Mouse (Mus musculus) liver, embryonic 11.5 days (tissue): ENCODE results near the gene Chit1. TPM values are rescaled to one million over a fixed set of nuclear protein-coding genes. Genes with fewer than 3 reads are reported as not detected.
A peak's percentile ranks its signal among the peaks of the same experiment; 100 is the strongest.

Experiments
- ATAC-seq: fragments of 200-750 bp; cut with Nextera tagmentation; replicated peaks from 2 replicates; pipeline ENCODE4 v1.8.0; 2017; ENCODE audit warnings: moderate number of reproducible peaks, mild to moderate bottlenecking, moderate TSS enrichment, moderate library complexity; ENCODE audit not compliant: low FRiP score
- DNase-seq: peaks from one replicate; pipeline ENCODE4 v3.0.0-alpha.2; 2017; ENCODE audit warnings: low spot score
- H3K27ac ChIP-seq: fragments of 300-500 bp; sonication (generic); 2 replicates; pipeline ENCODE4 v1.5.1; 2014; ENCODE audit warnings: mild to moderate bottlenecking, low read depth, low read length, control low read depth
- H3K27me3 ChIP-seq: fragments of 300-500 bp; sonication (generic); replicated peaks from 2 replicates; pipeline ENCODE4 v1.6.1; 2014; ENCODE audit warnings: low read length, mixed read lengths; ENCODE audit not compliant: control insufficient read depth, insufficient read depth
- H3K36me3 ChIP-seq: fragments of 300-500 bp; sonication (generic); 2 replicates; pipeline ENCODE4 v1.6.1; 2014; ENCODE audit warnings: mild to moderate bottlenecking, low read length, moderate library complexity, mixed read lengths; ENCODE audit not compliant: control insufficient read depth, insufficient read depth
- H3K4me1 ChIP-seq: fragments of 300-500 bp; sonication (generic); replicated peaks from 2 replicates; pipeline ENCODE4 v1.6.1; 2014; ENCODE audit warnings: low read length, mixed read lengths; ENCODE audit not compliant: control insufficient read depth, insufficient read depth
- H3K4me2 ChIP-seq: fragments of 300-500 bp; sonication (generic); 2 replicates; pipeline ENCODE4 v1.6.1; 2014; ENCODE audit warnings: mild to moderate bottlenecking, control low read depth, moderate library complexity
- H3K4me3 ChIP-seq: fragments of 300-500 bp; sonication (generic); 2 replicates; pipeline ENCODE4 v1.5.1; 2014; ENCODE audit warnings: low read depth, low read length, control low read depth
- H3K9ac ChIP-seq: fragments of 300-500 bp; sonication (generic); 2 replicates; pipeline ENCODE4 v1.6.1; 2014; ENCODE audit warnings: low read depth, low read length, control low read depth
- H3K9me3 ChIP-seq: fragments of 300-500 bp; sonication (generic); 2 replicates; pipeline ENCODE4 v1.6.1; 2016; ENCODE audit warnings: low read length, inconsistent platforms, mixed read lengths; ENCODE audit not compliant: control insufficient read depth
- WGBS: fragments of 180-500 bp; shearing (Covaris S2); extraction: QIAGEN DNeasy Blood & Tissue Kit; methylation state at CpG from one replicate; pipeline ENCODE4 v1.1.7; 2014; 5-methylcytosine and 5-hydroxymethylcytosine counted together
- polyA plus RNA-seq: library from polyadenylated mRNA; unstranded; fragments of >200 nt; fragmentation: Nextera tagmentation; extraction: Ambion mirVana; gene quantifications from 2 replicates; pipeline ENCODE4 v1.2.1, GENCODE M21; 2014

Gene Chit1
- polyA plus RNA-seq, 1 experiment from 2014 or later, result not detected

DNA sequence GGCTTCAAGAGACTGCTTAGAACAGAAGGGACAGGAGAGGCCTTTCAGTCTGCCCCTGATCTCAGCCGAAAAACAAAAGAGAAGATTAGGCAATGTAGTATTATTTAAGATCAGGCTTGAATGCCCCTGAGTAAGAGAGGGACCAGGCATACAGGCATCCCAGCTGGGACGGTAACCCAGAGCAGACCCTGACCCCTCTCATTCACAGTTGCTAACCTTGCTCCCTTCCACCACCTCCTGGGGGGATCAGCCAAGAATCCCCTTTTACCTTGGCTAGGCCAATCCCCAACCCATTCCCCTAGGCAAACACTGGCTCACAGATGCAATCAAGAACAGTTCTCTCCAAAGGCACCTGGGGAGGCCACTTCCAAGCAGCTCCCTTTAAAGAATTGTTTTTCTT, 34.3 kb upstream of the Chit1 start:
- Histone ChIP-seq H3K9me3 (no peaks in the 10 kb centered on the region), H3K4me1 (peaks cover 59% of the 10 kb centered on the region), H3K4me2 (peak overlapping the region; percentile 88), H3K9ac (peak overlapping the region; percentile 57), H3K27ac (no peak overlapping the region), H3K4me3 (peak overlapping the region; percentile 79), H3K27me3 (no peaks in the 10 kb centered on the region; the same call in 1 of the 2 replicates), H3K36me3 (peaks cover 6% of the 10 kb centered on the region; the same call in 1 of the 2 replicates)
- DNase-seq (no peak), ATAC-seq (no peak)
- WGBS, result 76% methylated on average over 2 of the region's 2 CpGs

DNA sequence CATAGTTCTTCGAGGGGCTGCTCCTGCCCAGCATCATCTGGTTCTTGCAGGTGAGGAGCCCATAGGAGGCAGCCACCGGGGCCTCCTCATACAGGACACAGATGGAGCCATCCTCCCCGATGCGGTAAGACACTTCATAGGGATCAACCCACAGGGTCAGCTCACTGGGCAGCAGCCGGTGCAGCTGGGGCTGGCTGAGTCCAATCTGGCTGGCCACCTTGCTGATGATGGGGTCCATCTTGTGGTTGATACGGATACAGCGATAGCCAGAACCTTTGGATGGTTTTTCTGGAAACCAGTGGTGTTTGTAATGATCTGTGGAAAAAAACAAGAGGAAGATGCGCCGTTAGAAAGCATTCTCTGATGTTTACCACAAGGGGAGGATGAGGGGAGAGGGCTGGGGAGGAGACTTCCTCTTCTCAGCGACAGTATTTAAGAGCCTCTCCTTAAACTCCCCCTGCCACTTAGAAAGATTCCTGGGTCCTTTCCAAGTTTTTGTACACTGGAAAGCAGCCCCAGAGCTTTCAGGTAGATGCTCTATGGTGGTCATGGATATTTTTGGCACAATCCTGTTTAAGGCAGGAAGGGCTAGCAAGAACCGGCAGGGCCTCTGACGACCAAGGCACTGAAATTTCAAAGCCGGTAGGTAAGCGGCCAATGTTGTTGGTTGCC, 33.5 kb upstream of the Chit1 start:
- H3K27me3 ChIP-seq, result no peaks in the 10 kb centered on the region; the same call in 1 of the 2 replicates
- DNase-seq (no peak), ATAC-seq (no peak)
- H3K4me3 ChIP-seq, result peak overlapping the region; percentile 79
- H3K9ac ChIP-seq, result peak overlapping the region; percentile 83
- peaks cover 6% of the 10 kb centered on the region; the same call in 1 of the 2 replicates for H3K36me3 ChIP-seq
- H3K9me3 ChIP-seq, result no peaks in the 10 kb centered on the region
- H3K27ac ChIP-seq, result peak overlapping the region; percentile 80
- 27% methylated on average over 14 of the region's 14 CpGs for WGBS
- peaks cover 55% of the 10 kb centered on the region for H3K4me1 ChIP-seq
- H3K4me2 ChIP-seq, result peak overlapping the region; percentile 88

DNA sequence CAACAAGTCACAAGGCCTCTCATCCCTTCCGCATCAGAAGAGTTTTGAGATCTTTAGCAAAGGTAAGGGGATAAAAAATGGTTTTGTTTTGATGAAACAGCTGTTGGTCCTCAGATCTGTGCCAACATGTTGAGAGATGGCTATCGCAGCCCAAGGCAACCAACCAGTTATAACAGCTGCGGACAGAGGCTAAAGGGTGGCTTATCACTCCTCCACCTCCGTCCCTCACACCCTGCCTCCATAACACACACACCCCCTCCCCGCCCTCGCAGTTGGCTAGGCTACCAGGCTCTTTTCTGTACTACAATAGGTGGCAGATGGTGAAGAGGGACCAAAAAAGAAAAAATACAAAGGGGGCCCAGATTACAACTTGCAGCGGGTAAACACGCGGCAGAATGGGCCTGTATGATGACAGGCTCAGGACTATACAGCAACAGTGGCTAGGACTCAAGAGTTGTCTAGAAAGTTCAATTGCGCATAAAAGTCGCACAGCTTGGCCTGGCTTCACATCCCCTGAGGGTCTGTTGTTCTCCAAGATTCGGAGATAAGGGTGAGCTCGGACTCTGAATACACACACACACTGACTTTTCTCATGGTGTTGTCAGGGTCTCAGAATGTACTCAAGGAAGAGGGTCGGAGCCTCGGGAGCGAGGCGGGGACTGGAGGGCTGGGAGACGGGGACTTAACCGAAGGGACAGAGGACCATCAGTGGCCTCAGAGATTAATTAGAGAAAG, 32.8 kb upstream of the Chit1 start:
- Histone ChIP-seq H3K4me2 (peak overlapping the region; percentile 88), H3K27me3 (no peaks in the 10 kb centered on the region; the same call in 1 of the 2 replicates), H3K27ac (peak overlapping the region; percentile 80), H3K36me3 (peaks cover 6% of the 10 kb centered on the region; the same call in 1 of the 2 replicates), H3K4me3 (peak overlapping the region; percentile 79), H3K4me1 (peaks cover 55% of the 10 kb centered on the region), H3K9ac (peak overlapping the region; percentile 83), H3K9me3 (no peaks in the 10 kb centered on the region)
- 7% methylated on average over 19 of the region's 19 CpGs for WGBS
- peak; percentile 71 for ATAC-seq
- peak; percentile 49 for DNase-seq

DNA sequence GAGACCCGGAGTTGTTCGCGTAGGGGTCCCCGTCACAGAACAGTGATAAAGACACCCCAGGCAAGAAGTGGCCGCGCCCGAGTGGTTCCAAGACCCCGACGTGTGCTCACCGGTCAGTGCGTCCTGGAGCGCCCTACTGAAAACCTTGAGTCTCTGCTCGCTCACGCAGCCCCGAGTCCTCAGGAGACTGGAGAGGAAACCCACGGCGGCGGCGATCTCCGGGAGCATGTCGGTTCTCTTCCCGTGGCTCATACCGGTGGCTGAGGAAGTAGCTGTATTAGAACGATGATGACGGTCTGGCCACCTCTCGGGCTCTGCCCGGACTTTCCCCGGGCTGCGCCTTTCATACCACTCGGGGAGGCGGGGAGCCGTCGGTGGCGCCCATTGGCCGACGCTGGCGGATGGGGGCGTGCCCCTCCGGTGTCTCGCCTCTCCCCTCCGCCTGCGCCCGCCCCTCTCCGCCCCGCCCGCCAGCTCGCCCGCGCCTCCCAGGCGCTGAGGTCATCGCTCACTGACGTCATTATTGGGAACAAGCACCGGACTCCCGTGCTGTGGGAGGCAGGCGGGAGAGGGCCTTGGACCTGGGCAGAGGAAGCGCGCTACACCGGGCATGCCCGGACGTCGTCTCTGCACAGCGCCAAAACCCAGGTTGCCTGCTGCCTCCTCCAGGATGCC, 32.1 kb upstream of the Chit1 start, which contains the start of gene Btg2:
Btg2 (minus strand) TSS at position 319 of the 675 bp plus-strand sequence.
- H3K4me1 ChIP-seq, result peaks cover 53% of the 10 kb centered on the region
- H3K4me2 ChIP-seq, result peak within 1 kb of the TSS; percentile 88
- H3K27ac ChIP-seq, result peak within 1 kb of the TSS; percentile 80
- H3K9me3 ChIP-seq, result no peaks in the 10 kb centered on the region
- no peaks in the 10 kb centered on the region; the same call in 1 of the 2 replicates for H3K27me3 ChIP-seq
- H3K36me3 ChIP-seq, result peaks cover 6% of the 10 kb centered on the region; the same call in 1 of the 2 replicates
- H3K9ac ChIP-seq, result peak within 1 kb of the TSS; percentile 83
- H3K4me3 ChIP-seq, result peak within 1 kb of the TSS; percentile 79
- DNase-seq (peak; percentile 95), ATAC-seq (peak; percentile 90)
- WGBS, result under 1% methylated on average over 57 of the region's 62 CpGs

DNA sequence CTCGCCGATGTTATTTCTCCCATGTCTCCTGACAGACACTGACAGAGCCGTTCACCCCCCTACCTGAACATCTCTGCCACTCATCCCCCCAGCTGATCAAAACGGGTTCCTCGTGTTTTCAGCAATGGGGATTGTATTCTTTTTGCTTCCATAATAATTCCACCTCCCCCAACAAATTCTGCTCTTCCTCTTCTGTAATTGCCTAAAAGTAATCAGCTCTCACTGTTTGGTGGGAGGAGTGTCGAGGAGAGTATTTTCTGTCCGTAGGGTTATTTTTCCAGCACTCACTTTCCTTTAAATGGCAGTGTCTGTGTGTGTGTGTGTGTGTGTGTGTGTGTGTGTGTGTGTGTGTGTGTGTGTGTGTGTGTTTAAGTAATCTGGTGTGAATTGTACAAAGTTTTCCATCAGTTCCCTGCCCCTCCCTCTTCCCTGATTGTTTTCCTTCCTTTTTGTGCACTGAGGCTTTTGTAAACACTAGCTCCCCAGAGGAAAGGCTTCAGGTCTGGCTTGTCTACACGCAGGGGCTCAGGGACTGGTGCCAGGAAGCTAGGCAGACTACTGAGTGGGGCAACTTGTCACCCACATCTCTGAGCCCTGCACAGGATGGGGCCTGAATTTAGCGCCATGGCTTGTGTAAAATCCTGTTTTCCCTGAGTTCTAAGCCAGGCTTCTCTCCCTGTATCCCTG, 31.4 kb upstream of the Chit1 start:
- no peak for ATAC-seq
- H3K27me3 ChIP-seq, result no peaks in the 10 kb centered on the region; the same call in 1 of the 2 replicates
- H3K9me3 ChIP-seq, result no peaks in the 10 kb centered on the region
- H3K36me3 ChIP-seq, result peaks cover 6% of the 10 kb centered on the region; the same call in 1 of the 2 replicates
- H3K27ac ChIP-seq, result peak overlapping the region; percentile 80; the same call in 1 of the 2 replicates
- H3K4me3 ChIP-seq, result peak overlapping the region; percentile 79
- no peak for DNase-seq
- peaks cover 46% of the 10 kb centered on the region for H3K4me1 ChIP-seq
- 7% methylated on average over 9 of the region's 9 CpGs for WGBS
- peak overlapping the region; percentile 88 for H3K4me2 ChIP-seq
- peak overlapping the region; percentile 67 for H3K9ac ChIP-seq

DNA sequence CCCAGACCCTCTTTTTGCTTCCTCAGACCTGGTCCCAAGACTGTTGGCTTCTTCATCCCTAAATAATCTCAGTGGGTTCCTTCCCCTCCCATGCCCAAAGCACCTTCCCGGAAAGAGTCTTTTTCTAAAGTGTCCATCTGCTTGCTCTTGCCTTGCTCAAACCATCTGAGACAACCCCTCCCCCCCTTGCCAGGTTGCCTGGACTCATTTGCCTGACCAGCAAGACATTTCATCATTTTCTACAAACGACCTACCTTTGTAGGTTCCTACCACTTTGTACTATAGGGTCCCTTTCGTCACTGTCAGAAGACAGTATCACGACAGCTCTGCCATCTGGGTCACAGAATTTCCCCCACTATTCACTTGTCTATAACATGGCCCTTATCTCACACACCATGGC, 30.6 kb upstream of the Chit1 start:
- 0 out of 2 replicates have a peak overlapping the region, but pooled peaks have one; percentile 88 for H3K4me2 ChIP-seq
- no peak for ATAC-seq
- no peaks in the 10 kb centered on the region; the same call in 1 of the 2 replicates for H3K27me3 ChIP-seq
- peaks cover 44% of the 10 kb centered on the region for H3K4me1 ChIP-seq
- WGBS, result 57% methylated on average over 4 of the region's 4 CpGs
- DNase-seq, result no peak
- H3K9ac ChIP-seq, result peak overlapping the region; percentile 20
- no peak overlapping the region for H3K4me3 ChIP-seq
- 0 out of 2 replicates have a peak overlapping the region, but pooled peaks have one; percentile 26 for H3K27ac ChIP-seq
- no peaks in the 10 kb centered on the region for H3K9me3 ChIP-seq
- H3K36me3 ChIP-seq, result peaks cover 6% of the 10 kb centered on the region; the same call in 1 of the 2 replicates

DNA sequence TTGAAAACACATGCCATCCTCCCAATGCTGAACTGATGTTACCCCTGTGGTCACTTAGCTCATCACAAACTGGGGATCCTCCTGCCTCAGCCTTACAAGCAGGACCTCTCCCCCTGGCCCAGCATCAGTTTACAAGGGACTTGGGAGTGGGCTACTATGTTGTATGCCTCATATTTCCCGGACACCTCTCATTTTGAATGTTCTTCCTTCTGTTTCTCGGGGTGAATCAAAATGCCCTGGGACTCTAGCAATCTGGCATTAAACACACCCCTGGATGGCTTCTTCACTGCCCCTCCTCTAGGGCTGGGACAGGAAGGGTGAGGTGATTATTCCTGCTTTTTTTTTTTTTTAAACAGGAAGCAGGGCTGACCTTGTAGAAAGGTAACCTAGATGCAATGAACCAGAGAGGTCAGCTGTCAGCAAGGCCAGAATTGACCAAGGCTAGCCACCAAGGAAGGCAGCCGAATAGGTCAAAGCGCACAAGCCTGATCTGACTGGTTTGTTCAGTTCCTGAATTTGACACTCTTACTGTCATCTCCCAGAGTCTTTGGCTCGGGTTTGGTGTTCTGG, 30.1 kb upstream of the Chit1 start:
- Histone ChIP-seq H3K4me3 (no peak overlapping the region), H3K9me3 (no peaks in the 10 kb centered on the region), H3K27me3 (no peaks in the 10 kb centered on the region; the same call in 1 of the 2 replicates), H3K9ac (no peak overlapping the region; the same call in 1 of the 2 replicates), H3K4me1 (peaks cover 45% of the 10 kb centered on the region), H3K36me3 (peaks cover 5% of the 10 kb centered on the region; the same call in 1 of the 2 replicates), H3K27ac (no peak overlapping the region), H3K4me2 (no peak overlapping the region)
- ATAC-seq (no peak), DNase-seq (no peak)
- WGBS, result 77% methylated on average over 5 of the region's 5 CpGs
